Comparison of ENCODE assay signal across 8 mouse cellular contexts in genomic region chr11:35798495-35798820, GRCm38 (mm10). TPM values are rescaled to one million over a fixed set of nuclear protein-coding genes. Genes with fewer than 3 reads are reported as not detected.
DNase-seq lines count a peak whose midpoint lies in the region; ATAC-seq and TF ChIP-seq lines count a peak whose summit lies in the region.

No protein-coding gene starts in this region.

- TF ChIP-seq EP300 in lung, postnatal 0 days (IDR thresholded peaks at IDR 0.05), result no peak

- no peak overlapping the region for H3K4me3 ChIP-seq in lung, postnatal 0 days (ENCODE audit: low read depth, low read length)
- peak overlapping the region; percentile 71 for H3K4me3 ChIP-seq in hindbrain, postnatal 0 days (ENCODE audit: low read length)
- H3K4me3 ChIP-seq in limb, embryonic 14.5 days (replicated peaks; ENCODE audit: low read length), result peak overlapping the region; percentile 36
- peak overlapping the region; percentile 29 for H3K4me3 ChIP-seq in stomach, embryonic 14.5 days (ENCODE audit: low read depth, low read length)

- H3K36me3 ChIP-seq in lung, postnatal 0 days (ENCODE audit: insufficient read depth, low read length), result no peaks in the 10 kb centered on the region
- no peaks in the 10 kb centered on the region for H3K36me3 ChIP-seq in hindbrain, postnatal 0 days (ENCODE audit: insufficient read depth, low read length)
- H3K36me3 ChIP-seq in limb, embryonic 14.5 days (ENCODE audit: control insufficient read depth, insufficient read depth, low read length), result no peaks in the 10 kb centered on the region
- H3K36me3 ChIP-seq in stomach, embryonic 14.5 days (ENCODE audit: control insufficient read depth, insufficient read depth, low read length), result no peaks in the 10 kb centered on the region

- H3K9ac ChIP-seq in lung, postnatal 0 days (replicated peaks; ENCODE audit: low read depth), result no peak overlapping the region
- peak overlapping the region; percentile 77 for H3K9ac ChIP-seq in hindbrain, postnatal 0 days (replicated peaks; ENCODE audit: low read length)
- H3K9ac ChIP-seq in limb, embryonic 14.5 days (ENCODE audit: low read depth, low read length, severe bottlenecking), result no peak overlapping the region
- no peak overlapping the region for H3K9ac ChIP-seq in stomach, embryonic 14.5 days (replicated peaks; ENCODE audit: low read depth, low read length)

- no peaks in the 10 kb centered on the region for H3K4me1 ChIP-seq in lung, postnatal 0 days (ENCODE audit: insufficient read depth, low read depth, low read length)
- H3K4me1 ChIP-seq in hindbrain, postnatal 0 days (ENCODE audit: insufficient read depth, low read length), result peaks cover 13% of the 10 kb centered on the region
- H3K4me1 ChIP-seq in limb, embryonic 14.5 days (ENCODE audit: control insufficient read depth, insufficient read depth, low read length), result 0 out of 2 replicates have a peak, but pooled peaks cover 2% of the 10 kb centered on the region
- H3K4me1 ChIP-seq in stomach, embryonic 14.5 days (ENCODE audit: control insufficient read depth, insufficient read depth, low read length), result peaks cover 8% of the 10 kb centered on the region; the same call in 1 of the 2 replicates

- no peak for TF ChIP-seq POLR2A in limb, embryonic 14.5 days (IDR thresholded peaks at IDR 0.05; ENCODE audit: borderline replicate concordance, extremely low read depth, insufficient read depth, insufficient read length)

- WGBS in lung, postnatal 0 days, result 8% methylated on average over 22 of the region's 23 CpGs
- 1% methylated on average over 23 of the region's 23 CpGs for WGBS in hindbrain, postnatal 0 days
- 5% methylated on average over 10 of the region's 23 CpGs for WGBS in limb, embryonic 14.5 days
- WGBS in stomach, embryonic 14.5 days, result 3% methylated on average over 23 of the region's 23 CpGs

- no peak for ATAC-seq in lung, postnatal 0 days
- peak; percentile 94 for ATAC-seq in hindbrain, postnatal 0 days
- no peak for ATAC-seq in limb, embryonic 14.5 days (ENCODE audit: low FRiP score, low read depth)
- ATAC-seq in stomach, embryonic 14.5 days (ENCODE audit: insufficient number of reproducible peaks, insufficient read depth, low FRiP score, low read depth), result no peak

- DNase-seq in lung, postnatal 0 days (ENCODE audit: low spot score), result no peak
- DNase-seq in lung, postnatal 36 days, result no peak
- DNase-seq in embryo, embryonic 9.5 days (ENCODE audit: extremely low spot score), result peak; percentile 17
- peak; percentile 92 for DNase-seq in hindbrain, postnatal 0 days (ENCODE audit: low spot score)
- DNase-seq in limb, embryonic 14.5 days (ENCODE audit: low spot score), result no peak
- no peak for DNase-seq in lung, postnatal 10 days
- no peak for DNase-seq in urinary bladder, adult 18-20 months (ENCODE audit: low spot score in 2 of 2)

- no peak for TF ChIP-seq CTCF in lung, postnatal 0 days (IDR thresholded peaks at IDR 0.05)
- no peak for TF ChIP-seq CTCF in hindbrain, postnatal 0 days (IDR thresholded peaks at IDR 0.05; ENCODE audit: low read depth)

- H3K4me2 ChIP-seq in lung, postnatal 0 days (replicated peaks; ENCODE audit: low read depth, low read length), result peak overlapping the region; percentile 27; the same call in 1 of the 2 replicates
- peak overlapping the region; percentile 78 for H3K4me2 ChIP-seq in hindbrain, postnatal 0 days (ENCODE audit: low read depth, low read length)
- peak overlapping the region; percentile 51 for H3K4me2 ChIP-seq in limb, embryonic 14.5 days (replicated peaks; ENCODE audit: low read depth, low read length, severe bottlenecking)
- peak overlapping the region; percentile 55 for H3K4me2 ChIP-seq in stomach, embryonic 14.5 days (replicated peaks; ENCODE audit: low read depth, low read length)

- H3K9me3 ChIP-seq in lung, postnatal 0 days (ENCODE audit: low read length), result no peaks in the 10 kb centered on the region
- no peaks in the 10 kb centered on the region for H3K9me3 ChIP-seq in hindbrain, postnatal 0 days (ENCODE audit: low read length)
- H3K9me3 ChIP-seq in limb, embryonic 14.5 days (ENCODE audit: control insufficient read depth, low read length), result no peaks in the 10 kb centered on the region
- no peaks in the 10 kb centered on the region for H3K9me3 ChIP-seq in stomach, embryonic 14.5 days (ENCODE audit: control insufficient read depth, low read depth, low read length)

- no peak overlapping the region for H3K27ac ChIP-seq in lung, postnatal 0 days (ENCODE audit: low read length)
- peak overlapping the region; percentile 92 for H3K27ac ChIP-seq in hindbrain, postnatal 0 days
- H3K27ac ChIP-seq in limb, embryonic 14.5 days (replicated peaks; ENCODE audit: low read depth, low read length), result no peak overlapping the region
- H3K27ac ChIP-seq in stomach, embryonic 14.5 days (ENCODE audit: low read length), result no peak overlapping the region

- H3K27me3 ChIP-seq in lung, postnatal 0 days (replicated peaks; ENCODE audit: insufficient read depth, low read length), result peaks cover 13% of the 10 kb centered on the region
- no peaks in the 10 kb centered on the region for H3K27me3 ChIP-seq in hindbrain, postnatal 0 days (ENCODE audit: insufficient read depth, low read length)
- H3K27me3 ChIP-seq in limb, embryonic 14.5 days (ENCODE audit: control insufficient read depth, insufficient read depth, low read length), result peaks cover 48% of the 10 kb centered on the region
- peaks cover 25% of the 10 kb centered on the region for H3K27me3 ChIP-seq in stomach, embryonic 14.5 days (ENCODE audit: control insufficient read depth, insufficient read depth, low read length)

RNA-seq across cellular contexts. Expression of gene Fbll1, which starts 0.2 kb away (rescaled TPM):
- polyA plus RNA-seq in lung, postnatal 0 days (2015; fragmentation: Nextera tagmentation; extraction: Ambion mirVana), result not detected in 2 replicates
- 64.1 and 65.2 TPM in 2 replicates for total RNA-seq in hindbrain, postnatal 0 days (2014; rRNA removed)
- 30.4 and 35.0 TPM in 2 replicates for polyA plus RNA-seq in hindbrain, postnatal 0 days (2015; fragmentation: Nextera tagmentation; extraction: Ambion mirVana)
- polyA plus RNA-seq in limb, embryonic 14.5 days (2012; rRNA removed), result 0.15 TPM in 2 replicates
- polyA plus RNA-seq in limb, embryonic 14.5 days (2014; fragmentation: Nextera tagmentation; extraction: Ambion mirVana), result not detected in 2 replicates
- 0.22 and 0.62 TPM in 2 replicates for polyA plus RNA-seq in stomach, embryonic 14.5 days (2014; fragmentation: Nextera tagmentation; extraction: Ambion mirVana)

RNA-seq across cellular contexts. Expression of gene Pank3, which starts 29.2 kb away (rescaled TPM):
- 12.4 and 14.1 TPM in 2 replicates for polyA plus RNA-seq in lung, postnatal 0 days (2015; fragmentation: Nextera tagmentation; extraction: Ambion mirVana)
- total RNA-seq in hindbrain, postnatal 0 days (2014; rRNA removed), result 62.5 and 68.7 TPM in 2 replicates
- polyA plus RNA-seq in hindbrain, postnatal 0 days (2015; fragmentation: Nextera tagmentation; extraction: Ambion mirVana), result 13.3 and 13.6 TPM in 2 replicates
- 20.4 and 23.3 TPM in 2 replicates for polyA plus RNA-seq in limb, embryonic 14.5 days (2012; rRNA removed)
- polyA plus RNA-seq in limb, embryonic 14.5 days (2014; fragmentation: Nextera tagmentation; extraction: Ambion mirVana), result 20.3 and 23.5 TPM in 2 replicates
- 22.6 and 26.3 TPM in 2 replicates for polyA plus RNA-seq in stomach, embryonic 14.5 days (2014; fragmentation: Nextera tagmentation; extraction: Ambion mirVana)

RNA-seq across cellular contexts. Expression of gene Rars, which starts 35.8 kb away (rescaled TPM):
- polyA plus RNA-seq in lung, postnatal 0 days (2015; fragmentation: Nextera tagmentation; extraction: Ambion mirVana), result 29.4 TPM in 2 replicates
- total RNA-seq in hindbrain, postnatal 0 days (2014; rRNA removed), result 27.4 and 30.0 TPM in 2 replicates
- 56.6 and 58.7 TPM in 2 replicates for polyA plus RNA-seq in hindbrain, postnatal 0 days (2015; fragmentation: Nextera tagmentation; extraction: Ambion mirVana)
- polyA plus RNA-seq in limb, embryonic 14.5 days (2012; rRNA removed), result 49.9 and 71.3 TPM in 2 replicates
- 83.7 and 84.5 TPM in 2 replicates for polyA plus RNA-seq in limb, embryonic 14.5 days (2014; fragmentation: Nextera tagmentation; extraction: Ambion mirVana)
- 79.2 and 84.8 TPM in 2 replicates for polyA plus RNA-seq in stomach, embryonic 14.5 days (2014; fragmentation: Nextera tagmentation; extraction: Ambion mirVana)

Comparison
In these comparisons a context has a peak if more than half of its experiments do, and no peak if none do; other contexts are left out.
1. DNase-seq: peak in embryo, embryonic 9.5 days (single experiment) and hindbrain, postnatal 0 days (single experiment); none in lung, postnatal 0 days (single experiment), lung, postnatal 36 days (single experiment), limb, embryonic 14.5 days (single experiment), lung, postnatal 10 days (single experiment) and urinary bladder, adult 18-20 months (0 of 2).
2. H3K4me2 ChIP-seq: peak in every context shown above with its lines; median percentile 78 in hindbrain, postnatal 0 days; 55 in stomach, embryonic 14.5 days; 51 in limb, embryonic 14.5 days; 27 in lung, postnatal 0 days.
3. RNA of gene Fbll1, which starts 0.2 kb away (polyA plus RNA-seq): 30.4 to 35.0 TPM in hindbrain, postnatal 0 days; 0.22 to 0.62 TPM in stomach, embryonic 14.5 days, 0.15 TPM in limb, embryonic 14.5 days and not detected in lung, postnatal 0 days; every median in the first group is over 10 times any median in the second.